Mouse (Mus musculus) brain, embryonic 14.5 days (tissue): ENCODE results near the gene Tle2. TPM values are rescaled to one million over a fixed set of nuclear protein-coding genes. Genes with fewer than 3 reads are reported as not detected.

Source experiments
- DNase-seq: peaks from one replicate; pipeline ENCODE4 v3.0.0-alpha.2; 2011; ENCODE audit warnings: low read depth
- CTCF ChIP-seq: fragments of 200-500 bp; IDR thresholded peaks from 2 replicates; pipeline ENCODE4 v1.5.1; 2012; ENCODE audit warnings: inconsistent platforms, mild to moderate bottlenecking, moderate library complexity, borderline replicate concordance; ENCODE audit not compliant: insufficient read depth, insufficient read length; ENCODE audit errors: extremely low read depth
- POLR2A ChIP-seq: fragments of 200-500 bp; IDR thresholded peaks from 2 replicates; pipeline ENCODE4 v1.6.1; 2012; ENCODE audit warnings: mild to moderate bottlenecking, inconsistent platforms, borderline replicate concordance; ENCODE audit not compliant: poor library complexity, insufficient read depth, insufficient read length, severe bottlenecking; ENCODE audit errors: extremely low read depth
- polyA plus RNA-seq: library from polyadenylated mRNA; depleted of rRNA; stranded (reverse); fragments of >200 nt; gene quantifications from 2 replicates; pipeline ENCODE4 v1.2.3, GENCODE M21; 2012; rRNA removed

Tle2 gene
- polyA plus RNA-seq, 1 experiment: 82.1 TPM

- DNase-seq: no peak
- TF ChIP-seq POLR2A (no peak), CTCF (no peak)
Measured at GRCm38 (mm10) chr10:81628390-81628789, 54.0 kb downstream of the Tle2 start, which contains the start of gene Ankrd24. Gene Ankrd24 (plus strand): TSS chr10:81628540.

DNA sequence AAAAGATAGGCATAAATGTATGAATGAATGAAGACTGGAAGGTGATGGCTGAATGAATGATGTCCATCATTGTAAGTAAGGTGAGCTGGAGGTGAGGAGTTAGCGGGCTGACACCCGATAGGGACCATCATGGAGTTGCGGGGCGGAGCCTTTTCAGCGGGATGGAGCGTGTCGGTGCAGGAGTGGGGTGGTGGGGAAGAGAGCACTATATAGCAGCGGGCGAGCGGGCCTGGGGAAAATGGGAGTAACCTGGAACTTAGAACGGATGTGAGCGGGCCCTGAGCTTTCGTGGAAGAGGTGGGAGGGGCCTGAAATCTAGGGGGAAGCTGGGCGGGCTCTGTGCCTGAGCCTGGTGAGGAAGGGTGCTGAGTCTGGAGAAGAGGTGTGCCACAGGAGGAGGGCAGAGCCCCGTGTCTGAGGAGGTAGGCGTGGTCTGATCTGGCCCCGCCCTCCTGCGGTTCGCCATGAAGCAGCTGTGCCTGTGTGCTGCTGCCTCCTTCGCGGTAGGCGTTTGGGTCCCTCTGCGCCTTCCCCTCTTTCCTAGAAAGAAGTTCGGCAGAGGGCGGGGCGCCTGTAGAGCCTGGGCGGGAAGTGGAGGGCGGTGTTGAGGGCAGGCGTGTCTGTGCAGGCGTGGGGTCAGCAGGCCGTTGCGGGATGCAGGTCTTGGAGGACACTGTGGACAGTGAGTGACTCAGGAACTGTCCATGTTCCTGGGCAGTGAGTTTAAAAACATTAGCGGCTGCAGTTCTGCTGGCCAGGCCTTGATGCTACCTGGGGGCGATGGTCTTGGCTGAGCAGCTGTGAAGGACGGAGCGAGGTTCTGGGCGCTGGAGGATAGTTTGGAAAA is 59.1 kb downstream of the Tle2 start:
- TF ChIP-seq CTCF (no peak), POLR2A (no peak)
- DNase-seq: peak; percentile 91

- TF ChIP-seq CTCF (no peak), POLR2A (no peak)
- no peak for DNase-seq
Measured at GRCm38 (mm10) chr10:81636338-81636737, 62.0 kb downstream of the Tle2 start.

GRCm38 (mm10) chr10:81638101-81638500 is 63.7 kb downstream of the Tle2 start:
- DNase-seq: no peak

More at GRCm38 (mm10) chr10:81638101-81638500, 63.7 kb downstream of the Tle2 start:
- no peak for TF ChIP-seq POLR2A
- TF ChIP-seq CTCF: no peak

Other genes with a start within 250 kb of the Tle2 start
- gene Tbxa2r, start 245.8 kb upstream of the Tle2 start, polyA plus RNA-seq: 5.0 and 5.3 TPM in 2 replicates
- 0.05 and 0.16 TPM in 2 replicates for gene Gipc3, start 231.3 kb upstream of the Tle2 start, polyA plus RNA-seq
- 49.5 and 63.8 TPM in 2 replicates for gene Hmg20b, start 224.1 kb upstream of the Tle2 start, polyA plus RNA-seq
- gene Mfsd12, start 217.1 kb upstream of the Tle2 start, polyA plus RNA-seq: 13.1 and 15.6 TPM in 2 replicates
- 0.19 and 0.25 TPM in 2 replicates for gene 4930404N11Rik, start 208.7 kb upstream of the Tle2 start, polyA plus RNA-seq
- 154 and 184 TPM in 2 replicates for gene Fzr1, start 196.0 kb upstream of the Tle2 start, polyA plus RNA-seq
- gene Dohh, start 190.1 kb upstream of the Tle2 start, polyA plus RNA-seq: 64.0 and 67.4 TPM in 2 replicates
- 6.8 and 9.6 TPM in 2 replicates for gene Gm48551, start 190.1 kb upstream of the Tle2 start, polyA plus RNA-seq
- gene Gm48552, start 185.6 kb upstream of the Tle2 start, polyA plus RNA-seq: 8.7 and 9.4 TPM in 2 replicates
- gene Smim24, start 181.5 kb upstream of the Tle2 start, polyA plus RNA-seq: 3.0 and 4.2 TPM in 2 replicates
- 9.2 and 16.7 TPM in 2 replicates for gene Nfic, start 118.9 kb upstream of the Tle2 start, polyA plus RNA-seq
- 396 and 427 TPM in 2 replicates for gene Celf5, start 91.9 kb upstream of the Tle2 start, polyA plus RNA-seq
- gene Ncln, start 78.2 kb upstream of the Tle2 start, polyA plus RNA-seq: 152 and 206 TPM in 2 replicates
- 0.54 and 0.59 TPM in 2 replicates for gene S1pr4, start 74.4 kb upstream of the Tle2 start, polyA plus RNA-seq
- 0.95 and 1.1 TPM in 2 replicates for gene Gna15, start 50.3 kb upstream of the Tle2 start, polyA plus RNA-seq
- 110 and 115 TPM in 2 replicates for gene Gna11, start 29.4 kb upstream of the Tle2 start, polyA plus RNA-seq
- 568 and 696 TPM in 2 replicates for gene Aes, start 15.1 kb upstream of the Tle2 start, polyA plus RNA-seq
- gene Tle6, start 26.5 kb downstream of the Tle2 start, polyA plus RNA-seq: 5.3 and 8.2 TPM in 2 replicates
- 5.5 and 6.7 TPM in 2 replicates for gene BC025920, start 31.7 kb downstream of the Tle2 start, polyA plus RNA-seq
- gene Sirt6, start 53.2 kb downstream of the Tle2 start, polyA plus RNA-seq: 75.9 and 83.4 TPM in 2 replicates
- 74.1 and 85.9 TPM in 2 replicates for gene Ankrd24, start 54.0 kb downstream of the Tle2 start, polyA plus RNA-seq
- 3.0 and 3.8 TPM in 2 replicates for gene Gm10778, start 74.5 kb downstream of the Tle2 start, polyA plus RNA-seq
- 6.6 and 6.9 TPM in 2 replicates for gene Zfp433, start 130.3 kb downstream of the Tle2 start, polyA plus RNA-seq
- gene Gm3055, start 196.6 kb downstream of the Tle2 start, polyA plus RNA-seq: 9.2 and 11.8 TPM in 2 replicates
- gene Gm4767, start 237.6 kb downstream of the Tle2 start, polyA plus RNA-seq: 0.20 and 0.56 TPM in 2 replicates